Mouse (Mus musculus): ENCODE measurements around the gene Polr1d. TPM values are rescaled to one million over a fixed set of nuclear protein-coding genes. Genes with fewer than 3 reads are reported as not detected.

The Polr1d gene
- polyA plus RNA-seq, 1 experiment from 2014 or later, result 135 TPM

DNA sequence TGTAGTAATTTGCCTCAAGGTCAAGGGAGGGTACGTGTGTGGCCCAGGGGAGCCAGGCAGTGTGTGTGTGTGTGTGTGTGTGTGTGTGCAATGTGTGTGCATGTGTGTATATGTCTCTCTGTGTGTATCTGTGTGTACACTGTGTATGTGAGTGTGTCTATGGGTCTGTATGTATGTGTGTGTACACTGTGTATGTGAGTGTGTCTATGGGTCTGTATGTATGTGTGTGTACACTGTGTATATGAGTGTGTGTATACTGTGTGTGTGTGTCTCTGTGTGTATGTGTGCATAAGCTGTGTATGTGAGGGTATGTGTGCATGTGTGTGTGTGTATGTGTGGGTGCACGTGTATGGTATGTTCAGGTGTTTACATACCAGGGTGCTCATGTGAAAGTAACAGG, 82.9 kb downstream of the Polr1d start:
- ATAC-seq, result no peak
- H3K27ac ChIP-seq (ENCODE audit: low read depth, low read length), result no peak overlapping the region
- WGBS, result 92% methylated on average over 2 of the region's 2 CpGs
- no peaks in the 10 kb centered on the region for H3K36me3 ChIP-seq (ENCODE audit: control insufficient read depth, insufficient read depth, low read length)
- H3K9ac ChIP-seq (ENCODE audit: low read length), result no peak overlapping the region
- H3K27me3 ChIP-seq (replicated peaks; ENCODE audit: control insufficient read depth, insufficient read depth, low read length), result peaks cover 34% of the 10 kb centered on the region
- no peak overlapping the region for H3K4me2 ChIP-seq (ENCODE audit: low read length)
- H3K4me3 ChIP-seq (ENCODE audit: low read depth, low read length), result no peak overlapping the region
- H3K9me3 ChIP-seq (replicated peaks; ENCODE audit: control insufficient read depth, low read length), result no peaks in the 10 kb centered on the region
- DNase-seq (ENCODE audit: low spot score), result no peak
- peaks cover 14% of the 10 kb centered on the region for H3K4me1 ChIP-seq (ENCODE audit: control insufficient read depth, insufficient read depth, low read length)

Other genes starting within 250 kb of the Polr1d start
- 391 and 517 TPM in 2 replicates for gene Rpl21, start 244.2 kb upstream of the Polr1d start, polyA plus RNA-seq (2014; fragmentation: Nextera tagmentation; extraction: Ambion mirVana)
- gene Rasl11a, start 232.0 kb upstream of the Polr1d start, polyA plus RNA-seq (2014; fragmentation: Nextera tagmentation; extraction: Ambion mirVana), result 6.4 and 8.6 TPM in 2 replicates
- gene Gtf3a, start 128.4 kb upstream of the Polr1d start, polyA plus RNA-seq (2014; fragmentation: Nextera tagmentation; extraction: Ambion mirVana), result 99.7 and 110 TPM in 2 replicates
- gene Mtif3, start 113.2 kb upstream of the Polr1d start, polyA plus RNA-seq (2014; fragmentation: Nextera tagmentation; extraction: Ambion mirVana), result 27.1 and 34.4 TPM in 2 replicates
- gene Lnx2, start 464 bp upstream of the Polr1d start, polyA plus RNA-seq (2014; fragmentation: Nextera tagmentation; extraction: Ambion mirVana), result 8.1 and 10.9 TPM in 2 replicates
- gene Gsx1, start 111.6 kb downstream of the Polr1d start, polyA plus RNA-seq (2014; fragmentation: Nextera tagmentation; extraction: Ambion mirVana), result 2.3 and 3.0 TPM in 2 replicates
- gene Pdx1, start 192.9 kb downstream of the Polr1d start, polyA plus RNA-seq (2014; fragmentation: Nextera tagmentation; extraction: Ambion mirVana), result not detected in 2 replicates
- not detected in 2 replicates for gene Cdx2, start 230.2 kb downstream of the Polr1d start, polyA plus RNA-seq (2014; fragmentation: Nextera tagmentation; extraction: Ambion mirVana)
- not detected in 2 replicates for gene Urad, start 245.4 kb downstream of the Polr1d start, polyA plus RNA-seq (2014; fragmentation: Nextera tagmentation; extraction: Ambion mirVana)